Mouse (Mus musculus): ENCODE data around the gene 6030468B19Rik. TPM values are rescaled to one million over a fixed set of nuclear protein-coding genes. Genes with fewer than 3 reads are reported as not detected.

Gene 6030468B19Rik
- polyA plus RNA-seq, 1 experiment from 2014 or later: not detected

DNA sequence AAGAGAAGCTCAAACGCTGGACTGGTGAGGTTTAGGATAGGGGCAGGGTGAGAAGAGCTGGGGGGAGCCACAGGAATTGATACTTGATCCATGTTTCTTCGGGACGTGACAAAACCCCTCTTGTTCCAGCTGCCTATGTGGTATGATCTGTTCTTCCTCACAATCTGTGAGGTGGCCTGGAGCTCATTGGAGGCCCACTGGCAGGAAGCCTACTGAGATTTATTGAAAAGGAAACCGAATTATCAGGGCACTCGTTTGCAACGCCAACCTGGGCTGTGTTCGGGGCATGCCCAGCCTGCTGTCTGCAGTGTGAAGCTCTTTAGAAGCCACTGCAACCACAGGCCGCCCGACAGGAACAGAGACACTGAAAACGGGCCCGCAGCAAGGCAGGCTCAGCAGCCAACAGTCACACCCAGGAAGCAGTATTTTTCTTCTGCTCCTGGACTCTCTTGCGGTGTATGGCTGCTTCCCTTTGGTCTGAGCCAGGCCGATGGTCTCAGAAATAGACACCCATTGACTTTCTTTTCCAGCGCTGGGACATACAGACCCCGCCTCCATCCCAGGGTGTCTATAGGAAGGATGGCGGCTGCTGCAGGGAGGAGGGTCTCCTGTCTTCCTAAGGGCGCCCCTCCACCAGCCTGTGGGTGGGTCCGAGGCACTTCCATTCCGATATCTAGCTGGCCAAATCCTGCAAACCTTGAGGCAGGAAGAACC lies 51.0 kb downstream of the 6030468B19Rik start:
- H3K9me3 ChIP-seq (ENCODE audit: control insufficient read depth, low read length): no peaks in the 10 kb centered on the region
- DNase-seq (ENCODE audit: low spot score) (no peak), ATAC-seq (ENCODE audit: low FRiP score) (peak; percentile 87)
- WGBS: 12% methylated on average over 19 of the region's 19 CpGs
- H3K27ac ChIP-seq (ENCODE audit: low read depth, low read length): peak overlapping the region; percentile 91
- peak overlapping the region; percentile 63 for H3K9ac ChIP-seq (ENCODE audit: low read depth, low read length)
- H3K4me2 ChIP-seq (replicated peaks; ENCODE audit: low read depth, low read length): peak overlapping the region; percentile 44
- H3K36me3 ChIP-seq (ENCODE audit: control insufficient read depth, insufficient read depth, low read length): 0 out of 2 replicates have a peak, but pooled peaks cover 6% of the 10 kb centered on the region
- peak overlapping the region; percentile 68 for H3K4me3 ChIP-seq (ENCODE audit: low read depth, low read length)
- H3K4me1 ChIP-seq (replicated peaks; ENCODE audit: control insufficient read depth, insufficient read depth, low read length): peaks cover 12% of the 10 kb centered on the region; the same call in 1 of the 2 replicates
- no peaks in the 10 kb centered on the region for H3K27me3 ChIP-seq (ENCODE audit: control insufficient read depth, insufficient read depth, low read length)

DNA sequence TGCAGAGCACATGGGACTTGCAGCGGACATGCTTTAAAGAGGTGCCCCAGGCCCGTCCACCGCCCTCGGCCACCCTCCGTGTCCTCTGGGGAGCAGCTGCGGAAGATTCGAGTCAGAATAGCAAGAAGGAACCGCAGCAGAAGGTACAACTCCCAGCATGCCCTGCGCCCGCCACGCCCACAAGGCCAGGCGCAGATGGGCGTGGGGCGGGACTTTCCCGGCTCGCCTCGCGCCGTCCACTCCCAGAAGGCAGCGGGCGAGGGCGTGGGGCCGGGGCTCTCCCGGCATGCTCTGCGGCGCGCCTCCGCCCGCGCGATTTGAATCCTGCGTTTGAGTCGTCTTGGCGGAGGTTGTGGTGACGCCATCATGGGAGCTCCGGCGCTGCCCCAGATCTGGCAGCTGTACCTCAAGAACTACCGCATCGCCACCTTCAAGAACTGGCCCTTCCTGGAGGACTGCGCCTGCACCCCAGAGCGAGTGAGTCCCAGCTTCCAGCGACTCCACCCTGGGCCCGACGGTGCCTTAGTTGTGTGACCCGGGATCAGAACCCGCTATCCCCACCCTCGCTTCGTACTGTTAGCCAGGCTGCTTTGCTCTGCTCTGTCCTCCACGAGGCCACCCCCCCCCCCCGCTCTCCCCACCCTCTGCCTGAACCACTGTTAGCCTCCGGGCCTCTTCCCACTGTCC lies 51.7 kb downstream of the 6030468B19Rik start, which contains the start of gene Birc5:
Gene Birc5 (plus strand): TSS at position 267 of the 687 bp plus-strand sequence.
- peak; percentile 94 for ATAC-seq (ENCODE audit: low FRiP score)
- Histone ChIP-seq H3K27ac (ENCODE audit: low read depth, low read length) (peak within 1 kb of the TSS; percentile 91), H3K4me1 (replicated peaks; ENCODE audit: control insufficient read depth, insufficient read depth, low read length) (peaks cover 12% of the 10 kb centered on the region; the same call in 1 of the 2 replicates), H3K4me3 (ENCODE audit: low read depth, low read length) (peak within 1 kb of the TSS; percentile 68), H3K27me3 (ENCODE audit: control insufficient read depth, insufficient read depth, low read length) (no peaks in the 10 kb centered on the region), H3K4me2 (replicated peaks; ENCODE audit: low read depth, low read length) (peak within 1 kb of the TSS; percentile 44), H3K9me3 (ENCODE audit: control insufficient read depth, low read length) (no peaks in the 10 kb centered on the region), H3K36me3 (ENCODE audit: control insufficient read depth, insufficient read depth, low read length) (0 out of 2 replicates have a peak, but pooled peaks cover 8% of the 10 kb centered on the region), H3K9ac (ENCODE audit: low read depth, low read length) (peak within 1 kb of the TSS; percentile 72)
- peak; percentile 99 for DNase-seq (ENCODE audit: low spot score)
- WGBS: under 1% methylated on average over 51 of the region's 51 CpGs

DNA sequence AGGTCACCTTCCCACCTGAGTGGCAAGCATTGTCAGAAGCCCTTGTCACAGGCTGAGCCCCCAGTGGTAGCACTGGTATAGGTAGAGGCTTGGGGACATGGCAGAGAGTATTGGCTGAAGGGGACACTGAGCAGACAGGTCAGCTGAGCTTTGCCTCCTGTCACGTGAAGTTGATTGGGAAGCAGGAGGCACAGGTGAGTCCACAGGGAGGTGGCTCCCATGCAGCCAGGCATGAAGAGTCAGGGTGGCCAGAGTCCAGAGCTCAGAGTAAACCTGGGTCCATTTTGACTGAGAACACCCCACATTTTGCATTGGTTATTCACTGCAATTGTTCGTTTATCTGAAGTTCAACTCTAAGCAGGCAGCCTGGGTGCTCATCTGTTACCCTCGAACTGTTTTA lies 55.4 kb downstream of the 6030468B19Rik start:
- ATAC-seq (ENCODE audit: low FRiP score) (no peak), DNase-seq (ENCODE audit: low spot score) (no peak)
- H3K4me3 ChIP-seq (ENCODE audit: low read depth, low read length): no peak overlapping the region
- peaks cover 12% of the 10 kb centered on the region; the same call in 1 of the 2 replicates for H3K4me1 ChIP-seq (replicated peaks; ENCODE audit: control insufficient read depth, insufficient read depth, low read length)
- H3K27me3 ChIP-seq (ENCODE audit: control insufficient read depth, insufficient read depth, low read length): no peaks in the 10 kb centered on the region
- WGBS: 90% methylated on average over 3 of the region's 3 CpGs
- H3K27ac ChIP-seq (ENCODE audit: low read depth, low read length): no peak overlapping the region
- H3K36me3 ChIP-seq (ENCODE audit: control insufficient read depth, insufficient read depth, low read length): peaks cover 29% of the 10 kb centered on the region
- H3K9ac ChIP-seq (ENCODE audit: low read depth, low read length): no peak overlapping the region
- H3K9me3 ChIP-seq (ENCODE audit: control insufficient read depth, low read length): no peaks in the 10 kb centered on the region
- H3K4me2 ChIP-seq (replicated peaks; ENCODE audit: low read depth, low read length): no peak overlapping the region

DNA sequence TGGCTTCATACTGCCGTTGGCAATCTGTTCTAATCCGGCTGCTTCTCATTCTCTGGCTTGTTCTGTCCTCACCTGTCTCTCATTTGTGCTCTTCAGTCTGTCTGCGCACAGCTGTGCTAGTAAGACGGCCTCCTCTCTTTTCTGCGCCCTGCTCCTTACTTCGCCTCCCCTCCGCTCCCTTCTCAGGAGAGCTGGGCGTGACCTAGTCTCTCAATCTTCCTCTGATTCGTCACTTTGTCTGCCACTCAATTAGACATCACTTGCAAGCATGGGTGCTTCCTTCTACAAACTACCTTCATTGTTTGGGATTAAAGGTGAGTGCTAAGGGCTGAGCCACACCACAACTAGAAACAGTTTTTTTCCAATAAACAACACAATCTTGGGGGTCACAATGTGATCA lies 56.8 kb downstream of the 6030468B19Rik start:
- Histone ChIP-seq H3K36me3 (ENCODE audit: control insufficient read depth, insufficient read depth, low read length) (peaks cover 29% of the 10 kb centered on the region), H3K9me3 (ENCODE audit: control insufficient read depth, low read length) (no peaks in the 10 kb centered on the region), H3K27ac (ENCODE audit: low read depth, low read length) (no peak overlapping the region), H3K4me1 (replicated peaks; ENCODE audit: control insufficient read depth, insufficient read depth, low read length) (peaks cover 7% of the 10 kb centered on the region; the same call in 1 of the 2 replicates), H3K4me3 (ENCODE audit: low read depth, low read length) (no peak overlapping the region), H3K4me2 (replicated peaks; ENCODE audit: low read depth, low read length) (no peak overlapping the region), H3K9ac (ENCODE audit: low read depth, low read length) (no peak overlapping the region), H3K27me3 (ENCODE audit: control insufficient read depth, insufficient read depth, low read length) (0 out of 2 replicates have a peak, but pooled peaks cover 4% of the 10 kb centered on the region)
- no peak for DNase-seq (ENCODE audit: low spot score)
- no peak for ATAC-seq (ENCODE audit: low FRiP score)
- WGBS: 95% methylated on average over 9 of the region's 9 CpGs

DNA sequence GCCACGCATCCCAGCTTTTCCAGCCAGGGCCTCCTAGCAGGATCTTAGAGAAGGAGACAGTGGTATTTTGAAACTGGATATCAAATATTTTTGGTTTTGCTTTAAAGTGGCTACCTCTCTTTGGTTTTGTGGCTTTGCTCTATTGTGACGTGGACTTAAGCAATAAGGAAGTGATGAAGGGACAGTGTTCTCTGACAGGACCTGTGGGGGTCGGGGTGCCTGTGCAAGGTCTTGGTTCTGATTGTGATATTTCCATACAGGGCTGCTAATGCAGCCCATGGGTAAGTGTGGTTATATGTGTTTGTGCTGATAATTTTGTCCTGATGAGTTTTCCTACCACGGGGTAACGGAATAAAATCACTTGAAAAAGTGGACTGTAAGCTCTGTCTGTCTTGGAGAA lies 57.9 kb downstream of the 6030468B19Rik start:
- H3K9ac ChIP-seq (ENCODE audit: low read depth, low read length): no peak overlapping the region
- peaks cover 29% of the 10 kb centered on the region for H3K36me3 ChIP-seq (ENCODE audit: control insufficient read depth, insufficient read depth, low read length)
- no peak overlapping the region for H3K4me3 ChIP-seq (ENCODE audit: low read depth, low read length)
- no peaks in the 10 kb centered on the region for H3K9me3 ChIP-seq (ENCODE audit: control insufficient read depth, low read length)
- H3K4me2 ChIP-seq (replicated peaks; ENCODE audit: low read depth, low read length): no peak overlapping the region
- DNase-seq (ENCODE audit: low spot score) (no peak), ATAC-seq (ENCODE audit: low FRiP score) (no peak)
- peaks cover 11% of the 10 kb centered on the region for H3K27me3 ChIP-seq (ENCODE audit: control insufficient read depth, insufficient read depth, low read length)
- H3K27ac ChIP-seq (ENCODE audit: low read depth, low read length): no peak overlapping the region
- 95% methylated on average over 5 of the region's 5 CpGs for WGBS
- peaks cover under 1% of the 10 kb centered on the region; the same call in 1 of the 2 replicates for H3K4me1 ChIP-seq (replicated peaks; ENCODE audit: control insufficient read depth, insufficient read depth, low read length)

DNA sequence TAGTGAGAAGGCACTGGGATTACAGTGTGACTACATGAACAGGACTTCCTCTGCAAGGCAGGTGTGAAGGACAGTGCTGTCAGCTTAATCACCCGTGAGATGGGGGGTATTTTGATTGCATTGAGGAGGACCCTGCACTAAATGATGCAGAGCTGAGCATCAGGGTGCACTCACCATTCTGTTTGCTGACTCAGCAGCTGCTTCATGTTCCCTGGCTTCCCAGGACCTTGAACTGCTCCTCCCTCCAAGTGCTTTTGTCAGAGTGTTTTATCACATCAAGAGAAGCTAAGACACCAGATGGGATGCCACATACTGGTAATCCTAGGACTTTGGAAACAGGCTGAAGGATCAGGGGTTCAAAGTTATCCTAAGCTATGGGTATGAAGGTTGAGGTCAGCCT lies 58.5 kb downstream of the 6030468B19Rik start:
- Histone ChIP-seq H3K27ac (ENCODE audit: low read depth, low read length) (no peak overlapping the region), H3K4me2 (replicated peaks; ENCODE audit: low read depth, low read length) (no peak overlapping the region), H3K9me3 (ENCODE audit: control insufficient read depth, low read length) (no peaks in the 10 kb centered on the region), H3K36me3 (ENCODE audit: control insufficient read depth, insufficient read depth, low read length) (peaks cover 29% of the 10 kb centered on the region), H3K27me3 (ENCODE audit: control insufficient read depth, insufficient read depth, low read length) (peaks cover 17% of the 10 kb centered on the region), H3K4me1 (replicated peaks; ENCODE audit: control insufficient read depth, insufficient read depth, low read length) (no peaks in the 10 kb centered on the region; the same call in 1 of the 2 replicates), H3K9ac (ENCODE audit: low read depth, low read length) (no peak overlapping the region), H3K4me3 (ENCODE audit: low read depth, low read length) (no peak overlapping the region)
- no peak for DNase-seq (ENCODE audit: low spot score)
- WGBS: 87% methylated on average over 1 of the region's 1 CpGs
- ATAC-seq (ENCODE audit: low FRiP score): no peak

Other genes starting within 250 kb of the 6030468B19Rik start
- gene Tnrc6c, start 143.4 kb upstream of the 6030468B19Rik start, polyA plus RNA-seq (2014; fragmentation: Nextera tagmentation; extraction: Ambion mirVana): 17.0 and 20.6 TPM in 2 replicates
- 0.86 and 0.93 TPM in 2 replicates for gene Tmc8, start 15.6 kb upstream of the 6030468B19Rik start, polyA plus RNA-seq (2014; fragmentation: Nextera tagmentation; extraction: Ambion mirVana)
- 8.1 and 9.5 TPM in 2 replicates for gene Tmc6, start 15.5 kb upstream of the 6030468B19Rik start, polyA plus RNA-seq (2014; fragmentation: Nextera tagmentation; extraction: Ambion mirVana)
- 0.83 and 1.2 TPM in 2 replicates for gene Gm20708, start 12.0 kb downstream of the 6030468B19Rik start, polyA plus RNA-seq (2014; fragmentation: Nextera tagmentation; extraction: Ambion mirVana)
- 28.0 and 33.7 TPM in 2 replicates for gene Syngr2, start 12.0 kb downstream of the 6030468B19Rik start, polyA plus RNA-seq (2014; fragmentation: Nextera tagmentation; extraction: Ambion mirVana)
- 3.4 and 3.5 TPM in 2 replicates for gene Afmid, start 28.3 kb downstream of the 6030468B19Rik start, polyA plus RNA-seq (2014; fragmentation: Nextera tagmentation; extraction: Ambion mirVana)
- 73.3 and 84.3 TPM in 2 replicates for gene Tk1, start 28.4 kb downstream of the 6030468B19Rik start, polyA plus RNA-seq (2014; fragmentation: Nextera tagmentation; extraction: Ambion mirVana)
- 296 and 301 TPM in 2 replicates for gene Birc5, start 51.6 kb downstream of the 6030468B19Rik start, polyA plus RNA-seq (2014; fragmentation: Nextera tagmentation; extraction: Ambion mirVana)
- gene Tmem235, start 63.1 kb downstream of the 6030468B19Rik start, polyA plus RNA-seq (2014; fragmentation: Nextera tagmentation; extraction: Ambion mirVana): not detected in 2 replicates
- 1.4 and 1.7 TPM in 2 replicates for gene Tha1, start 75.8 kb downstream of the 6030468B19Rik start, polyA plus RNA-seq (2014; fragmentation: Nextera tagmentation; extraction: Ambion mirVana)
- gene Socs3, start 172.4 kb downstream of the 6030468B19Rik start, polyA plus RNA-seq (2014; fragmentation: Nextera tagmentation; extraction: Ambion mirVana): 3.4 and 5.6 TPM in 2 replicates
- gene Pgs1, start 188.6 kb downstream of the 6030468B19Rik start, polyA plus RNA-seq (2014; fragmentation: Nextera tagmentation; extraction: Ambion mirVana): 38.6 and 39.1 TPM in 2 replicates

Data from hindbrain, embryonic 11.5 days (tissue).